Comparison of ENCODE assay signal across 11 mouse cellular contexts in the genomic region with DNA sequence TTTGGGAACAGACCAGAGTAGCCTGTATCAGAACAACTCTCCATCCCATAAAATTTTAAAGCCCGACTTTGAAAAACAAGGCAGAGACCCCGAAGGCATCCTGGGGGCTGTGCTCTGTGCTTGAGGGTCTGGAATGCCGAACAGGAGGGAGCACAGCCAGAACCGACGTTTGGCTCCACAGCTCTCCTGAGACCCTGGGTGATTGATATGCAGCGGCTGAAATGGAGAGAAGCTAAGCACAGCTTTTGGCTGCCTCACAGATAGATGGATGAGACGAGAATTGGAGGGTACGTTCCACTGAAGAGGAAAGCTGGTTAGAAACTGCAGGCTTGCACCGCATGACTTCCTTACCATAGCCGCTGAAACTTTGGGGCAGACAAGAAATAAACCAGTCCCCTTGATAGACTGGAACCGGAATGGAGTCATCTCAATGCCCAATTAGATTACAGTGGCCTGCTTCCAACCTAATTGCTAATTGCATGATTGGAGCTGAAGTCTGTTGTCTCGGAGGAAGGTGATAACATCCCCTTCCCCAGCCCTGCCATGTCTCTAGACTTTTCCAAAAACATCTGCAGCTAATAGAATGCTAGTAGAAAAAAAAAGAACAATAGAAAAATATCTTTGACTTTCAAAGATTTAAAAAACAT.
DNase-seq lines count a peak whose midpoint lies in the region; ATAC-seq and TF ChIP-seq lines count a peak whose summit lies in the region.
"Had no signal": no experiment of that assay in that cellular context is flagged by ENCODE, and none has a peak within 500 bp of the region (broad histone marks: within the 10 kb centered on the region; RNA-seq: fewer than 3 reads in every experiment).

No protein-coding gene starts in this region.

- H3K4me2 ChIP-seq in forebrain, embryonic 14.5 days (ENCODE audit: low read length), result no peak overlapping the region
- H3K4me2 ChIP-seq in forebrain, embryonic 16.5 days (ENCODE audit: low read length), result no peak overlapping the region
- peak overlapping the region; percentile 43 for H3K4me2 ChIP-seq in kidney, postnatal 0 days (ENCODE audit: low read length)
- H3K4me2 ChIP-seq in hindbrain, embryonic 15.5 days, result peak overlapping the region; percentile 30
- peak overlapping the region; percentile 36 for H3K4me2 ChIP-seq in neural tube, embryonic 13.5 days
- H3K4me2 ChIP-seq in forebrain, embryonic 13.5 days, result no peak overlapping the region
- H3K4me2 ChIP-seq: liver, embryonic 13.5 days had no signal

- no peak overlapping the region for H3K9ac ChIP-seq in forebrain, embryonic 14.5 days (ENCODE audit: low read length)
- H3K9ac ChIP-seq in forebrain, embryonic 16.5 days (replicated peaks; ENCODE audit: low read depth, low read length), result no peak overlapping the region
- no peak overlapping the region for H3K9ac ChIP-seq in kidney, postnatal 0 days (ENCODE audit: low read depth, low read length)
- H3K9ac ChIP-seq in hindbrain, embryonic 15.5 days, result no peak overlapping the region
- H3K9ac ChIP-seq in neural tube, embryonic 13.5 days, result peak overlapping the region; percentile 14; the same call in 1 of the 2 replicates
- H3K9ac ChIP-seq in forebrain, embryonic 13.5 days, result no peak overlapping the region
- H3K9ac ChIP-seq: liver, embryonic 13.5 days had no signal

- H3K27ac ChIP-seq in forebrain, embryonic 14.5 days (ENCODE audit: low read depth, low read length), result no peak overlapping the region
- H3K27ac ChIP-seq in forebrain, embryonic 16.5 days (ENCODE audit: low read length), result no peak overlapping the region
- H3K27ac ChIP-seq in kidney, postnatal 0 days, result no peak overlapping the region
- no peak overlapping the region for H3K27ac ChIP-seq in hindbrain, embryonic 15.5 days (replicated peaks)
- H3K27ac ChIP-seq in neural tube, embryonic 13.5 days (replicated peaks), result peak overlapping the region; percentile 28; the same call in 1 of the 2 replicates
- H3K27ac ChIP-seq in forebrain, embryonic 13.5 days, result no peak overlapping the region
- H3K27ac ChIP-seq: liver, embryonic 13.5 days had no signal

- H3K27me3 ChIP-seq in forebrain, embryonic 14.5 days (replicated peaks; ENCODE audit: control insufficient read depth, insufficient read depth, low read length), result no peaks in the 10 kb centered on the region
- no peaks in the 10 kb centered on the region for H3K27me3 ChIP-seq in forebrain, embryonic 16.5 days (replicated peaks; ENCODE audit: control insufficient read depth, insufficient read depth, low read length)
- H3K27me3 ChIP-seq in kidney, postnatal 0 days (ENCODE audit: insufficient read depth, low read length), result no peaks in the 10 kb centered on the region
- no peaks in the 10 kb centered on the region for H3K27me3 ChIP-seq in hindbrain, embryonic 15.5 days
- H3K27me3 ChIP-seq in neural tube, embryonic 13.5 days, result no peaks in the 10 kb centered on the region
- H3K27me3 ChIP-seq in forebrain, embryonic 13.5 days, result no peaks in the 10 kb centered on the region
- H3K27me3 ChIP-seq: liver, embryonic 13.5 days had no signal

- peaks cover 5% of the 10 kb centered on the region; the same call in 1 of the 2 replicates for H3K4me1 ChIP-seq in forebrain, embryonic 14.5 days (ENCODE audit: control insufficient read depth, insufficient read depth, low read length)
- no peaks in the 10 kb centered on the region for H3K4me1 ChIP-seq in forebrain, embryonic 16.5 days (replicated peaks; ENCODE audit: control insufficient read depth, insufficient read depth, low read length)
- peaks cover 6% of the 10 kb centered on the region; the same call in 1 of the 2 replicates for H3K4me1 ChIP-seq in kidney, postnatal 0 days (replicated peaks; ENCODE audit: insufficient read depth, low read length)
- H3K4me1 ChIP-seq in hindbrain, embryonic 15.5 days (replicated peaks), result peaks cover 16% of the 10 kb centered on the region
- H3K4me1 ChIP-seq in neural tube, embryonic 13.5 days (replicated peaks), result peaks cover 23% of the 10 kb centered on the region
- H3K4me1 ChIP-seq in forebrain, embryonic 13.5 days, result 0 out of 2 replicates have a peak, but pooled peaks cover 9% of the 10 kb centered on the region
- H3K4me1 ChIP-seq: liver, embryonic 13.5 days had no signal

- TF ChIP-seq CTCF in kidney, postnatal 0 days (IDR thresholded peaks at IDR 0.05; ENCODE audit: low read depth), result no peak

- no peaks in the 10 kb centered on the region for H3K9me3 ChIP-seq in forebrain, embryonic 14.5 days (replicated peaks; ENCODE audit: control insufficient read depth, low read length)
- 0 out of 2 replicates have a peak, but pooled peaks cover 2% of the 10 kb centered on the region for H3K9me3 ChIP-seq in forebrain, embryonic 16.5 days (ENCODE audit: control insufficient read depth, low read length)
- H3K9me3 ChIP-seq in kidney, postnatal 0 days (replicated peaks; ENCODE audit: low read length), result no peaks in the 10 kb centered on the region
- H3K9me3 ChIP-seq in hindbrain, embryonic 15.5 days, result no peaks in the 10 kb centered on the region
- no peaks in the 10 kb centered on the region for H3K9me3 ChIP-seq in neural tube, embryonic 13.5 days
- H3K9me3 ChIP-seq in forebrain, embryonic 13.5 days (replicated peaks), result no peaks in the 10 kb centered on the region
- H3K9me3 ChIP-seq: liver, embryonic 13.5 days had no signal

- WGBS in forebrain, embryonic 14.5 days, result 46% methylated on average over 12 of the region's 12 CpGs
- 35% methylated on average over 12 of the region's 12 CpGs for WGBS in forebrain, embryonic 16.5 days
- WGBS in kidney, postnatal 0 days, result 11% methylated on average over 12 of the region's 12 CpGs
- WGBS in hindbrain, embryonic 15.5 days, result 15% methylated on average over 12 of the region's 12 CpGs
- WGBS in neural tube, embryonic 13.5 days, result 16% methylated on average over 12 of the region's 12 CpGs
- WGBS in forebrain, embryonic 13.5 days, result 49% methylated on average over 12 of the region's 12 CpGs

- H3K4me3 ChIP-seq in forebrain, embryonic 14.5 days (ENCODE audit: low read depth, low read length), result no peak overlapping the region
- H3K4me3 ChIP-seq in forebrain, embryonic 16.5 days (replicated peaks; ENCODE audit: low read length), result no peak overlapping the region
- 0 out of 2 replicates have a peak overlapping the region, but pooled peaks have one; percentile 11 for H3K4me3 ChIP-seq in kidney, postnatal 0 days (replicated peaks; ENCODE audit: low read depth, low read length)
- H3K4me3 ChIP-seq in hindbrain, embryonic 15.5 days, result no peak overlapping the region
- H3K4me3 ChIP-seq in neural tube, embryonic 13.5 days, result no peak overlapping the region
- H3K4me3 ChIP-seq in forebrain, embryonic 13.5 days, result no peak overlapping the region
- H3K4me3 ChIP-seq: liver, embryonic 13.5 days had no signal

- no peaks in the 10 kb centered on the region for H3K36me3 ChIP-seq in forebrain, embryonic 14.5 days (ENCODE audit: control insufficient read depth, insufficient read depth, low read length)
- no peaks in the 10 kb centered on the region for H3K36me3 ChIP-seq in forebrain, embryonic 16.5 days (ENCODE audit: control insufficient read depth, insufficient read depth)
- no peaks in the 10 kb centered on the region for H3K36me3 ChIP-seq in kidney, postnatal 0 days (ENCODE audit: insufficient read depth, low read length)
- H3K36me3 ChIP-seq in hindbrain, embryonic 15.5 days, result no peaks in the 10 kb centered on the region
- no peaks in the 10 kb centered on the region for H3K36me3 ChIP-seq in neural tube, embryonic 13.5 days
- H3K36me3 ChIP-seq in forebrain, embryonic 13.5 days (ENCODE audit: poor library complexity, severe bottlenecking), result no peaks in the 10 kb centered on the region
- H3K36me3 ChIP-seq: liver, embryonic 13.5 days had no signal

- no peak for ATAC-seq in forebrain, embryonic 14.5 days
- ATAC-seq in forebrain, embryonic 16.5 days, result no peak
- no peak for ATAC-seq in kidney, postnatal 0 days (replicated peaks; ENCODE audit: low FRiP score, low read depth)
- peak; percentile 51 for ATAC-seq in hindbrain, embryonic 15.5 days (ENCODE audit: low FRiP score, low read depth)
- peak; percentile 54; the same call in 1 of the 2 replicates for ATAC-seq in neural tube, embryonic 13.5 days (ENCODE audit: low read depth)
- ATAC-seq in forebrain, embryonic 13.5 days, result no peak

- DNase-seq in forebrain, embryonic 14.5 days (ENCODE audit: low spot score), result peak; percentile 32
- DNase-seq in kidney, postnatal 0 days (ENCODE audit: low spot score), result peak; percentile 9
- no peak for DNase-seq in kidney, adult 18-20 months
- DNase-seq in natural killer cell, adult 2 months (ENCODE audit: low spot score in 2 of 2), result no peak
- DNase-seq: adrenal gland, postnatal 25 days; cerebellum, adult 9-10 months; liver, embryonic 13.5 days had no signal

Comparison
In these comparisons a context has a peak if more than half of its experiments do, and no peak if none do; other contexts are left out.
1. DNase-seq: peak in forebrain, embryonic 14.5 days (single experiment) and kidney, postnatal 0 days (single experiment); none in kidney, adult 18-20 months (single experiment) and natural killer cell, adult 2 months (0 of 2).
2. ATAC-seq: peak in hindbrain, embryonic 15.5 days (single experiment) and neural tube, embryonic 13.5 days (single experiment); none in forebrain, embryonic 14.5 days (single experiment), forebrain, embryonic 16.5 days (single experiment), kidney, postnatal 0 days (single experiment) and forebrain, embryonic 13.5 days (single experiment).
3. H3K4me2 ChIP-seq: peak in kidney, postnatal 0 days (single experiment), hindbrain, embryonic 15.5 days (single experiment) and neural tube, embryonic 13.5 days (single experiment); none in forebrain, embryonic 14.5 days (single experiment), forebrain, embryonic 16.5 days (single experiment) and forebrain, embryonic 13.5 days (single experiment).